Mouse (Mus musculus) brain, adult 2 months (tissue): ENCODE measurements around the gene Ankib1.
"Not testable (repeated sequence)": the region's sequence is repeated elsewhere in the genome, so short reads cannot be mapped to it uniquely, and the experiment has no call there.

Experiments used
- DNase-seq: peaks from one replicate; pipeline ENCODE4 v3.0.0; 2011; ENCODE audit warnings: low read depth, low spot score

The Ankib1 gene

DNA sequence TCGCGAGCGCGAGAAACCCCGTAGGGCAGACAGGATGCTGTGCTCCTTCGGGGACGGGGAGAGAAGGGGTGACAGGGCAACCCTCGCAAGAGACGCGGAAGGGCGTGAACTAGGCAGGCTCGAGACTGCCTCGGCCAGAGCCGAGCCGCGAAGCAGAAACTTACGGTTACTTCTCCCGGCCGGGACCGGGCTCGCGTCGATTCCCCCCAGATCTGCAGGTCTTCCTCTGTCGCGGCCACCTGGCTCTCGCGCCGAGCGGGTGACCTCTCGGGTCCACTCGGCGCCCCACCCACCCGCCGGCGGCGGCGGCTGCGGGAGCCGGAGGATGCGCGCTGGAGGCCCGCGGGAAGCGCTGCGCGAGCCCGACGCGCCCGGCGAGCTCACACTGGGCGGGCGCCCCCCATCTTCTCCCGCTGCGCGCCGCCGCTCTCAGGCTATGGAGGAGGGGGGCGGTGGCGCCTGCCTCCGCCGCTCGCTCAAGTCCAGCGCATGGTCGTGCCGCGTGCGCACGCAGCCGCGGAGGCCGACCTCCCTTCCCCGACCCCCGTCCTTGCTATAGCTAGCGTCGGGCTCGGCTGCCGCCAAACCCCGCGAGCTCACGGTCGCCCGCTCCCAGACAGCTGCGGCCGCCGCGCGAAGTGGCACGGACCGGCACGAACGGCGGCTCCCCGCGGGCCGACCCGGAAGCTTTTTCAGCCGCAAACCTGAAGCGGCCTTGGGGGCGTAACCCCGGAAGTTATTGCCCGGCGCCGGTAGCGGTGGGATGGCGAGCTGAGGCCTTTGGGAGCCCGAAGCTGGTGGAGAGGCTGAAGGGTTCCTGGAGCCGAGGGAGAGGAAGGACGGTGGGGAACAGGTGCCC lies at the start of gene Ankib1, which contains the start of gene Krit1:
Gene Ankib1 (minus strand): TSS at position 493 of the 859 bp plus-strand sequence.
Gene Krit1 (plus strand): TSS at position 752 of the 859 bp plus-strand sequence.
- DNase-seq: peak; percentile 94

- DNase-seq: peak; percentile 8
These were observed 42.3 kb upstream of the Ankib1 start, which contains the start of gene Lrrd1 for GRCm38 (mm10) chr5:3845026-3845425. Lrrd1 (plus strand) TSS chr5:3845173.

DNA sequence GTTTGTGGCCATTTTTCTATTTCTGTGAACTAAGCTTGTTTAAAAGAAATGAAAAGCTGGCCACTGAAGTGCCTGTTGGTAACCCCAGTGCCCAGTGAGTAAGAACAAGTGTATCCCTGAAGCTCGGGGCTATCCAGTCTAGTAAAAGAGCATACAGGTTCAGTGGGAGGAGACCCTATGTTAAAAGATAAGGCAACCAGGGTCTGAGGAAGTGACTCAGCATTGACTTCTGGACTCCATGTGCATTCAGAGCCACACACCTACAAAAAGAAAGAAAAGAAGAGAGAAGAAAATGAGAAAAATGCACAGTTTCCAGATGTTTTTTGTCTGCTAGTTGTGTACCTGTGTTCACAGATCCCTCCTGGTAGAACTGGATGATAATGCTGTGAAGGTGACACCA lies 31.4 kb upstream of the Ankib1 start:
- no peak for DNase-seq

DNA sequence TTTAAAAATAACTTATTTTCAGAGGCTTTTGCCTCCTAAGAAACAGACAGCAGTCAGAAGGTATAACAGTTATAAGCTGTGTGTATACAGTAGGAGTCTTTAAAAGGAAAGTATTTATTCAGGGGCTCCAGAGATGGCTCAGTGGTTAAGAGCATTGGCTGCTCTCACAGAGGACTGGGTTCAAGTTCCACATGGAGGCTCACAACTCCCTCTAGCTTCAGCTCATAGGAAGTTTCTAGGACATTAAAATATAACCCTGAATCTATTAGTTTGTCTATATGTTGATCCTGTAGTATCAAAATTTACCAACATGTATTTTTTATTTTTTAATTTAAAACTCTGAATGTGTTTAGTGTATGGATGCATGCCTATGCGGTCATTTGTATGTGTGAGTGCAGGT lies 5.7 kb upstream of the Ankib1 start:
- no peak for DNase-seq

GRCm38 (mm10) chr5:3803292-3804165 lies 804 bp upstream of the Ankib1 start:
- no peak for DNase-seq

- no peak for DNase-seq
These were observed 873 bp downstream of the Ankib1 start for GRCm38 (mm10) chr5:3801672-3802432.

DNA sequence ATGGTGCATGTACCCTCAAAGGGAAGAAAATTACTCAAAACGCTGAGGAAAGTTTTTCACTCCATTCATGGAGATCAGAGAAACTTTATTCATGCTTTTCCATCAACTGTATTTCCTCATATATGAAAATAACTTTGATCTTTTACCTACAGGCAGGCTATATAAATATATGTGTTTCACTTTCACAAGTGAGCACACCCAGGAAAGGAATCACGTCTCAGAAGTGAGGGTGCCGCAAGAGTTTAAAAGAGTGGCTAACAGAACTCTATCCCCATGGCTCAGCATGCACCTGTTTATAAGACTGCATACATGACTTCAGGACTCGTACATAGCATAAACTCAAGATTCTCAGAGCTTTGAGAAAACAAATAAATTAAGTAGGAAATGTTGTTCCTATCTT lies 1.8 kb downstream of the Ankib1 start:
- DNase-seq: no peak

GRCm38 (mm10) chr5:3800041-3800440 lies 2.7 kb downstream of the Ankib1 start:
- DNase-seq: no peak

DNA sequence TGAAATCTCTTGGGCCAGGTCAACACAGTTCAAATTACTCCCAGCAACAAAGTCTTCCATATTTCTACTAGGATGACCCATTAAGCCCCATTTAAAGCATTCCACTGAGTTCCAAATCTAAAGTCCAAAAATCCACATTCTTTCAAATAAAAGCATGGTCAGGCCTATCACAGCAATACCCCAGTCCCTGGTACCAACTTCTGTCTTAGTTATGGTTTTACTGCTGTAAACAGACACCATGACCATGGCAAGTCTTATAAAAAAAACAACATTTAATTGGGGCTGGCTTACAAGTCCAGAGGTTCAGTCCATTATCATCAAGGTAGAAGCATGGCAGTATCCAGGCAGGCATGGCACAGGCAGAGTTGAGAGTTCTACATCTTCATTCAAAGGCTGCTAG lies 4.1 kb downstream of the Ankib1 start:
- not testable (repeated sequence) for DNase-seq

GRCm38 (mm10) chr5:3797101-3797500 lies 5.6 kb downstream of the Ankib1 start:
- DNase-seq: not testable (repeated sequence)

DNA sequence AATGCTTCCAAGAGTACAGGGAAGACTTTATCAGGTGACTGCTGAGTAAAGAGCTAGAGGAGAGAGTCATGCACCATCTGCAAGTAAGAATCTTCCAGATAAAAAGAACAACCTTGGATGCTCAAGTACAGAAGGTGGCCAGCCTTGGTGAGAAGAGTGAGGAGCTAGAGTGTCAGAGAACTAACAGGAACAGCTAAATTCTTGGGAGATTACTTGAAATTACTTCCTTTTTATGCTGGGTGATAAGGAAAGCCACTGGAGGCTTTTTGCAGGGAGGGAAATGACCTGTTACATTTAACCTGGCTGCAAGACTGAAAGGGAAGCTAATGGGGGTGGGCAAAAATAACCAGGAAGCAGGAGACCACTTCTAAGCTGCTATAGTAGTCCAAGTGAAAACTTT lies 11.7 kb downstream of the Ankib1 start:
- no peak for DNase-seq

DNA sequence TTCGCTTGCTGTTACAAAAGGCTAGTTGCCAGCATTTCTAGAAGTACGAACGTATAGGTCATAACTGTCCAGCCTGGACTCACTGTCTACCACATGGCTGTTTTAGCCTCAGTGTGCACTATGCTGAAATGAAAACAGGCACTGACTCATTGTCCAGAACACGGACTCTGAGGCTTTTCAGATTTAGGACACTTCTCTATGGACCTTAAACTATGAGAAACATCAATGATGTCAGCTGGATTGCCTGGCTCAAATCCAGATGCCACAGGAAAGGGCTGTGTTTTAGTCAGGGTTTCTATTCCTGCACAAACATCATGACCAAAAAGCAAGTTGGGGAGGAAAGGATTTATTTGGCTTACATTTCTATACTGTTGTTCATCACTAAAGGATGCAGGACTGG lies 15.2 kb downstream of the Ankib1 start:
- DNase-seq: peak; percentile 29

DNA sequence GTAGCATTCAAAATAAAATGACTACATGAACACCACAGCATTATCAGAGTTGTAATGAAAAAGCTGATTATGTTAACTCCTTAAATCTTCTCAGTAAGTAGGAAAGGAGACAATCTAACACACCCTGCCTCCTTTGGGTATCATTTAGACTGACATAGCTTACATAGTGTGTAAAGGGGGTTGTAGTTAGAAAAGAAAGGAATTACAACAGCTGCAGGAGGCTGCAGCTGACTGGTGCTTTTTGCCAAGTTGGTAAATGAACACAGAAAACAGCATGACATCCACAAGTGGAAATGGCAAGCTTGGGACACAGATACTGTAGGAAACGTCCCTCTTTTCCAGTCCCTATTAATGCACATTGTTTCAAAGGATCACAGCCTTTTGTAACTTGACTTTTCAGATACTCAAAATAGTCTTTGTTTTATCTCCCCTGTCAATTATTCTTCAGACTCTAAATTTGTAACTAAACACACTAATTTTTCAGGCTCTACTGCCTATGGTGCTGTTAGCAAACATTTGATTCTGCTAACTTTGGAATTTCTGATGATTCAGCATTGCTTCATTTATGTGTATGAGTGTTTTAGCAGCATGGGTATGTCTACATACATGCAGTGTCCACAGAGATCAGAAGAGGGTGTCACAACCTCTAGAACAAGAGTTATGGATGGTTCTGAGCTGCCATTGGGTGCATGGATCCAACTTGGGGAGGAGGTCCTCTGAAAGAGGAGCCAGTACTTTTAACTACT lies 17.8 kb downstream of the Ankib1 start:
- DNase-seq: peak; percentile 33

- DNase-seq: peak; percentile 29
These were observed 18.6 kb downstream of the Ankib1 start for GRCm38 (mm10) chr5:3783947-3784681.

DNA sequence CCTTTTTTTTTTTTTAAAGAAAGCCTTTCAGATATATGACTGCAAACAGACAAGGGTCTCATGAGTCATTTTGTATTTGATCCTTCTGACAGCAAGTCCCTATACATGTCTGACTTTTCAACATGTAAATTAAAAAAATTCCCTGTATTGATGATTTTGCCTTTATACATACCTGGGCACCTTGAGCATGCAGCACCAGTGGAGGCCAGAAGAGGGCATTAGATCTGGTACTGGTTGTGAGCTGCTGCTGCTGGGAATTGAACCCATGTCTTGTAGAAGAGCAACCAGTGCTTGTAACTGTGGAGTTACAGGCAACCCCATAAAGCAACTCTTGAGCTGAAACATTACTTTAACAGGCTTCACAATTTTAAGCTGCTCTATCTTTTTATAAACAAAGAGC lies 20.1 kb downstream of the Ankib1 start:
- DNase-seq: no peak

DNA sequence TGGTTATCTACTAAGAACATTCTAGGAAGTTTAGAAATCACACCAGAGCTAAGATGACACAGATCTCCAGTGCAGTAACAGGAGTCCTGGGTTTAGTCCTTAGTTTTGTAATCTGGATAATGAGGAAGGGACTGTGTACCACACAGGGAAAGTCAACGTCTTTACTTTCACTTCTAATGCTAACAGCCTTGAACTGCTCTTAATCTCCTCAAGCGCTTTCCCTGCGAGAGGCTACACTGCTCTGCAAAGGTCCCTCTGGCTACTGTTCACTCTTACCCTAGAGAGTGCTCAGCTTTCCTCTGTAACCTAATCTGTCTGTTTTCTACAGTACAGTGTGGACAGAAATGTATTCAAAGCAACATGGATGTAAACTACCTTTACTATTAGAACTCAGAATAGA lies 30.7 kb downstream of the Ankib1 start:
- no peak for DNase-seq

GRCm38 (mm10) chr5:3771512-3771911 lies 31.2 kb downstream of the Ankib1 start:
- no peak for DNase-seq

GRCm38 (mm10) chr5:3750536-3750935 lies 52.2 kb downstream of the Ankib1 start:
- peak; percentile 49 for DNase-seq

GRCm38 (mm10) chr5:3732846-3733245 lies 69.9 kb downstream of the Ankib1 start:
- DNase-seq: not testable (repeated sequence)

DNA sequence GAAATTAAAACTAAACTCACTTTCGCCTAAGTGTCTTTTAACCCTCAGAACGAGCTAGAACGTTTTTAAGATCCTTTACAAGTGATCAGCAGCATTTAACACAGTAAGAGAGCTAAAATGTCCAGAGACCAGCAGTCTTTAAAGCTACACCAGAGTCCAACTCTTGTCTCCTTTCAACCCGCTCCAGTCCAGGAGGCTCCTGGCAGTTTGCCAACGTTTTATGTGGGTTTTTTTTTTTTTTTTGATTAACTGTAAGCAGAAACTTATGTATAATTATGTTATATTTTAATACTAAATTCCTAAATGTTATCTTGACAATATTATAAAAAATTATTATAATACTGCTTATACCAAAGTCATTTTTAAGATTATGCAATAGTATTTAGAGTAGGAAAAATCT lies 73.9 kb downstream of the Ankib1 start:
- DNase-seq: no peak
